Mouse (Mus musculus): Measurements from ENCODE around the gene Fkbp4.

- no peak for TF ChIP-seq POLR2A (IDR thresholded peaks at IDR 0.05; ENCODE audit: low read depth, low read length)
- no peak for TF ChIP-seq CTCF (IDR thresholded peaks at IDR 0.05; ENCODE audit: borderline replicate concordance, insufficient read depth, low read length)
Observed at GRCm38 (mm10) chr6:128487736-128488135, 49.3 kb upstream of the Fkbp4 start.
